Mouse (Mus musculus) hindbrain, embryonic 13.5 days (tissue): ENCODE results near the gene Ccdc96. TPM values are rescaled to one million over a fixed set of nuclear protein-coding genes. Genes with fewer than 3 reads are reported as not detected.

Experiments used
- ATAC-seq: fragments of 200-750 bp; cut with Nextera tagmentation; 2 replicates; pipeline ENCODE4 v1.8.0; 2017; ENCODE audit warnings: moderate TSS enrichment; ENCODE audit not compliant: low FRiP score
- H3K27ac ChIP-seq: fragments of 300-500 bp; sonication (generic); 2 replicates; pipeline ENCODE4 v1.5.1; 2015; ENCODE audit warnings: inconsistent platforms, mild to moderate bottlenecking, moderate library complexity
- H3K27me3 ChIP-seq: fragments of 300-500 bp; sonication (generic); 2 replicates; pipeline ENCODE4 v1.6.1; 2015; ENCODE audit warnings: mild to moderate bottlenecking, inconsistent platforms
- H3K36me3 ChIP-seq: fragments of 300-500 bp; sonication (generic); 2 replicates; pipeline ENCODE4 v1.6.1; 2015; ENCODE audit warnings: mild to moderate bottlenecking, inconsistent platforms
- H3K4me1 ChIP-seq: fragments of 300-500 bp; sonication (generic); replicated peaks from 2 replicates; pipeline ENCODE4 v1.6.1; 2015; ENCODE audit warnings: inconsistent platforms
- H3K4me2 ChIP-seq: fragments of 300-500 bp; sonication (generic); 2 replicates; pipeline ENCODE4 v1.6.1; 2015; ENCODE audit warnings: inconsistent platforms, mild to moderate bottlenecking, moderate library complexity
- H3K4me3 ChIP-seq: fragments of 300-500 bp; sonication (generic); 2 replicates; pipeline ENCODE4 v1.5.1; 2015; ENCODE audit warnings: mild to moderate bottlenecking, inconsistent platforms
- H3K9ac ChIP-seq: fragments of 300-500 bp; sonication (generic); 2 replicates; pipeline ENCODE4 v1.6.1; 2015; ENCODE audit warnings: mild to moderate bottlenecking, inconsistent platforms
- H3K9me3 ChIP-seq: fragments of 300-500 bp; sonication (generic); 2 replicates; pipeline ENCODE4 v1.6.1; 2016; ENCODE audit warnings: inconsistent platforms
- WGBS: fragments of 180-500 bp; shearing (Covaris S2); methylation state at CpG from one replicate; pipeline ENCODE4 v1.1.7; 2015; 5-methylcytosine and 5-hydroxymethylcytosine counted together
- polyA plus RNA-seq: library from polyadenylated mRNA; unstranded; fragments of >200 nt; fragmentation: Nextera tagmentation; extraction: Ambion mirVana; gene quantifications from 2 replicates; pipeline ENCODE4 v1.2.1, GENCODE M21; 2015

Gene Ccdc96
- polyA plus RNA-seq, 1 experiment from 2014 or later = 4.0 TPM

- Histone ChIP-seq H3K4me1 (peaks cover 4% of the 10 kb centered on the region), H3K9ac (no peak overlapping the region), H3K4me3 (no peak overlapping the region), H3K27me3 (no peaks in the 10 kb centered on the region), H3K27ac (no peak overlapping the region), H3K4me2 (no peak overlapping the region), H3K9me3 (no peaks in the 10 kb centered on the region), H3K36me3 (no peaks in the 10 kb centered on the region)
- ATAC-seq = no peak
- 25% methylated on average over 4 of the region's 4 CpGs for WGBS
Measured at GRCm38 (mm10) chr5:36458926-36459325, 25.5 kb upstream of the Ccdc96 start.

GRCm38 (mm10) chr5:36460712-36461111 lies 23.7 kb upstream of the Ccdc96 start:
- Histone ChIP-seq H3K36me3 (no peaks in the 10 kb centered on the region), H3K9me3 (no peaks in the 10 kb centered on the region), H3K27ac (no peak overlapping the region), H3K27me3 (no peaks in the 10 kb centered on the region), H3K4me1 (peaks cover 13% of the 10 kb centered on the region), H3K4me3 (no peak overlapping the region), H3K9ac (no peak overlapping the region), H3K4me2 (no peak overlapping the region)
- 84% methylated on average over 2 of the region's 2 CpGs for WGBS
- no peak for ATAC-seq

GRCm38 (mm10) chr5:36461231-36461630 lies 23.2 kb upstream of the Ccdc96 start:
- no peak for ATAC-seq
- no peaks in the 10 kb centered on the region for H3K36me3 ChIP-seq
- H3K4me1 ChIP-seq = peaks cover 18% of the 10 kb centered on the region
- H3K4me2 ChIP-seq = no peak overlapping the region
- no peak overlapping the region for H3K27ac ChIP-seq
- no peaks in the 10 kb centered on the region for H3K27me3 ChIP-seq
- 0 out of 2 replicates have a peak overlapping the region, but pooled peaks have one; percentile 3 for H3K9ac ChIP-seq
- no peaks in the 10 kb centered on the region for H3K9me3 ChIP-seq
- WGBS = 86% methylated on average over 2 of the region's 2 CpGs
- no peak overlapping the region for H3K4me3 ChIP-seq

GRCm38 (mm10) chr5:36462810-36463209 lies 21.6 kb upstream of the Ccdc96 start:
- no peaks in the 10 kb centered on the region for H3K36me3 ChIP-seq
- ATAC-seq = no peak
- no peak overlapping the region for H3K27ac ChIP-seq
- no peaks in the 10 kb centered on the region for H3K9me3 ChIP-seq
- no peaks in the 10 kb centered on the region for H3K27me3 ChIP-seq
- no peak overlapping the region for H3K4me2 ChIP-seq
- 26% methylated on average over 7 of the region's 7 CpGs for WGBS
- H3K4me3 ChIP-seq = no peak overlapping the region
- H3K4me1 ChIP-seq = peaks cover 24% of the 10 kb centered on the region
- no peak overlapping the region for H3K9ac ChIP-seq

- no peaks in the 10 kb centered on the region for H3K36me3 ChIP-seq
- H3K27me3 ChIP-seq = no peaks in the 10 kb centered on the region
- no peaks in the 10 kb centered on the region for H3K9me3 ChIP-seq
- H3K4me3 ChIP-seq = no peak overlapping the region
- WGBS = 21% methylated on average over 5 of the region's 5 CpGs
- no peak overlapping the region for H3K9ac ChIP-seq
- peaks cover 24% of the 10 kb centered on the region for H3K4me1 ChIP-seq
- no peak overlapping the region for H3K27ac ChIP-seq
- H3K4me2 ChIP-seq = no peak overlapping the region
- no peak for ATAC-seq
Measured at GRCm38 (mm10) chr5:36463391-36463790, 21.0 kb upstream of the Ccdc96 start.

- peak within 1 kb of the TSS; percentile 80 for H3K27ac ChIP-seq
- H3K9me3 ChIP-seq = no peaks in the 10 kb centered on the region
- peak within 1 kb of the TSS; percentile 93 for H3K4me3 ChIP-seq
- no peaks in the 10 kb centered on the region for H3K27me3 ChIP-seq
- H3K4me2 ChIP-seq = peak within 1 kb of the TSS; percentile 99
- peaks cover 11% of the 10 kb centered on the region for H3K36me3 ChIP-seq
- ATAC-seq = peak; percentile 95
- H3K9ac ChIP-seq = peak within 1 kb of the TSS; percentile 91
- peaks cover 24% of the 10 kb centered on the region for H3K4me1 ChIP-seq
- WGBS = under 1% methylated on average over 68 of the region's 68 CpGs
Measured at GRCm38 (mm10) chr5:36464709-36465661, 19.4 kb upstream of the Ccdc96 start, which contains the start of gene Grpel1. Grpel1 (plus strand) TSS chr5:36464998.

- Histone ChIP-seq H3K27ac (no peak overlapping the region; the same call in 1 of the 2 replicates), H3K9ac (peak overlapping the region; percentile 91), H3K4me1 (peaks cover 24% of the 10 kb centered on the region), H3K4me3 (peak overlapping the region; percentile 93), H3K36me3 (peaks cover 20% of the 10 kb centered on the region), H3K9me3 (no peaks in the 10 kb centered on the region), H3K27me3 (no peaks in the 10 kb centered on the region), H3K4me2 (peak overlapping the region; percentile 99)
- 31% methylated on average over 8 of the region's 8 CpGs for WGBS
- no peak for ATAC-seq
Measured at GRCm38 (mm10) chr5:36465889-36466288, 18.5 kb upstream of the Ccdc96 start.

- ATAC-seq = no peak
- Histone ChIP-seq H3K9ac (no peak overlapping the region), H3K9me3 (no peaks in the 10 kb centered on the region), H3K4me3 (no peak overlapping the region), H3K4me2 (no peak overlapping the region), H3K36me3 (peaks cover 63% of the 10 kb centered on the region), H3K27ac (no peak overlapping the region), H3K4me1 (peaks cover 7% of the 10 kb centered on the region), H3K27me3 (no peaks in the 10 kb centered on the region)
- WGBS = 96% methylated on average over 8 of the region's 8 CpGs
Measured at GRCm38 (mm10) chr5:36471206-36471605, 13.2 kb upstream of the Ccdc96 start.

- Histone ChIP-seq H3K4me3 (no peak overlapping the region), H3K9ac (no peak overlapping the region), H3K27ac (no peak overlapping the region), H3K9me3 (no peaks in the 10 kb centered on the region), H3K4me2 (no peak overlapping the region), H3K4me1 (0 out of 2 replicates have a peak, but pooled peaks cover 3% of the 10 kb centered on the region), H3K27me3 (no peaks in the 10 kb centered on the region), H3K36me3 (peaks cover 68% of the 10 kb centered on the region)
- WGBS = 91% methylated on average over 4 of the region's 4 CpGs
- no peak for ATAC-seq
Measured at GRCm38 (mm10) chr5:36472876-36473655, 11.3 kb upstream of the Ccdc96 start.

- Histone ChIP-seq H3K27ac (no peak overlapping the region), H3K27me3 (no peaks in the 10 kb centered on the region), H3K4me3 (no peak overlapping the region), H3K4me2 (no peak overlapping the region), H3K4me1 (peaks cover 6% of the 10 kb centered on the region), H3K36me3 (peaks cover 65% of the 10 kb centered on the region), H3K9me3 (no peaks in the 10 kb centered on the region), H3K9ac (no peak overlapping the region)
- WGBS = 91% methylated on average over 5 of the region's 5 CpGs
- ATAC-seq = no peak
Measured at GRCm38 (mm10) chr5:36474283-36474682, 10.1 kb upstream of the Ccdc96 start.

GRCm38 (mm10) chr5:36477486-36477885 lies 6.9 kb upstream of the Ccdc96 start:
- Histone ChIP-seq H3K27ac (no peak overlapping the region), H3K9me3 (no peaks in the 10 kb centered on the region), H3K27me3 (no peaks in the 10 kb centered on the region), H3K36me3 (peaks cover 43% of the 10 kb centered on the region), H3K4me1 (peaks cover 38% of the 10 kb centered on the region), H3K4me3 (no peak overlapping the region), H3K4me2 (no peak overlapping the region), H3K9ac (no peak overlapping the region)
- ATAC-seq = no peak
- 92% methylated on average over 3 of the region's 3 CpGs for WGBS
